8 mouse cellular contexts compared by ENCODE assay signal in the genomic region with DNA sequence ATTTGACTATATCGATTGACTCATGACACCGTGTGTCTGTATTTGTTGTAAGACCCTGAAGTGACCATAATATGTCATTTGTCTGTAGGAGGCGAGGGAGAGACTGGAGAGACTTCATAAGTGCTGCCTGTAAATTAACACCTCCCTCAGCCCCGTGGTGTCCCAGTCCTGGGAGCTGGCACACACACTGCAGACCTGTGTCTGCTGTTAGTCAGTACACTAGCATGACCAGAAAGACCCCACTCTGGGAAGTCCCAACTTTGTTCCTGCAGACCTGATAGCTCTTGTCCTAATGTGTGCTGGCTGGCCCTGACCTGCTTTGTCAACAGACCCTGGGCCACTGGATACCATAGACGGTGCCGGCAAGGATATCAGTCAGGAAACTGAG. TPM values are rescaled to one million over a fixed set of nuclear protein-coding genes. Genes with fewer than 3 reads are reported as not detected.
A peak's percentile ranks its signal among the peaks of the same experiment; 100 is the strongest.
DNase-seq lines count a peak whose midpoint lies in the region; ATAC-seq lines count a peak whose summit lies in the region.

No protein-coding gene starts in this region.

- 80% methylated on average over 6 of the region's 6 CpGs for WGBS in neural tube, embryonic 11.5 days
- 42% methylated on average over 6 of the region's 6 CpGs for WGBS in liver, embryonic 13.5 days (ENCODE audit: insufficient replicate concordance)

- H3K4me1 ChIP-seq in neural tube, embryonic 11.5 days (ENCODE audit: control insufficient read depth, insufficient read depth, low read length), result peaks cover 37% of the 10 kb centered on the region
- peaks cover 76% of the 10 kb centered on the region for H3K4me1 ChIP-seq in liver, embryonic 13.5 days (replicated peaks)

- H3K36me3 ChIP-seq in neural tube, embryonic 11.5 days (ENCODE audit: control insufficient read depth, insufficient read depth, low read length), result no peaks in the 10 kb centered on the region
- peaks cover 8% of the 10 kb centered on the region; the same call in 1 of the 2 replicates for H3K36me3 ChIP-seq in liver, embryonic 13.5 days

- peak overlapping the region; percentile 85 for H3K4me2 ChIP-seq in neural tube, embryonic 11.5 days (ENCODE audit: low read depth)
- H3K4me2 ChIP-seq in liver, embryonic 13.5 days, result peak overlapping the region; percentile 90

- no peak overlapping the region for H3K27ac ChIP-seq in neural tube, embryonic 11.5 days (ENCODE audit: low read depth, low read length)
- peak overlapping the region; percentile 85 for H3K27ac ChIP-seq in liver, embryonic 13.5 days

- peak; percentile 21 for DNase-seq in adrenal gland, postnatal 10 days
- no peak for DNase-seq in adrenal gland, adult 18-20 months (ENCODE audit: low spot score in 2 of 2)
- no peak for DNase-seq in neural tube, embryonic 11.5 days (ENCODE audit: low spot score)
- DNase-seq in neural tube, embryonic 10.5 days (ENCODE audit: extremely low spot score, low spot score), result no peak
- DNase-seq in liver, embryonic 13.5 days, result no peak
- DNase-seq in spleen, adult 12 weeks (ENCODE audit: low spot score), result no peak
- no peak for DNase-seq in gastrocnemius, postnatal 25 days

- H3K9ac ChIP-seq in neural tube, embryonic 11.5 days (ENCODE audit: low read length), result no peak overlapping the region
- peak overlapping the region; percentile 95 for H3K9ac ChIP-seq in liver, embryonic 13.5 days

- ATAC-seq in neural tube, embryonic 11.5 days (ENCODE audit: insufficient read depth, low FRiP score, low TSS enrichment), result no peak
- ATAC-seq in liver, embryonic 13.5 days (ENCODE audit: low read depth), result no peak
- ATAC-seq in granulocyte monocyte progenitor cell, adult 5-6 weeks (replicated peaks; ENCODE audit: poor library complexity, severe bottlenecking), result no peak

- no peak overlapping the region for H3K4me3 ChIP-seq in neural tube, embryonic 11.5 days (ENCODE audit: low read depth, low read length)
- H3K4me3 ChIP-seq in liver, embryonic 13.5 days (replicated peaks), result peak overlapping the region; percentile 88

- H3K27me3 ChIP-seq in neural tube, embryonic 11.5 days (ENCODE audit: control insufficient read depth, insufficient read depth, low read length), result no peaks in the 10 kb centered on the region
- no peaks in the 10 kb centered on the region for H3K27me3 ChIP-seq in liver, embryonic 13.5 days

- H3K9me3 ChIP-seq in neural tube, embryonic 11.5 days (ENCODE audit: control insufficient read depth, low read length), result no peaks in the 10 kb centered on the region
- H3K9me3 ChIP-seq in liver, embryonic 13.5 days (replicated peaks), result no peaks in the 10 kb centered on the region

RNA-seq across cellular contexts. Expression of gene Slc9a1, which starts 2.8 kb away (rescaled TPM):
- 10 to 100 TPM; 31.9 to 42.5 TPM for total RNA-seq in adrenal gland, postnatal 10 days (2021)
- 10 to 100 TPM; 44.5 to 55.0 TPM for total RNA-seq in adrenal gland, adult 18-20 months (2021)
- polyA plus RNA-seq in neural tube, embryonic 11.5 days (2014; fragmentation: Nextera tagmentation; extraction: Ambion mirVana), result 6.9 TPM in 2 replicates
- 2.7 and 3.1 TPM in 2 replicates for polyA plus RNA-seq in liver, embryonic 13.5 days (2015; fragmentation: Nextera tagmentation; extraction: Ambion mirVana)
- total RNA-seq in granulocyte monocyte progenitor cell, adult 5-6 weeks (2014; fragmentation: Nextera tagmentation), result 17.4 and 22.1 TPM in 2 replicates
- 9.9 and 14.6 TPM in 2 replicates for total RNA-seq in granulocyte monocyte progenitor cell, adult 5-6 weeks (2017)
- 1 to 10 TPM; 8.0 to 9.1 TPM for total RNA-seq in gastrocnemius, postnatal 25 days (2021)

RNA-seq across cellular contexts. Expression of gene Wdtc1, which starts 19.0 kb away (rescaled TPM):
- total RNA-seq in adrenal gland, postnatal 10 days (2021), result 10 to 100 TPM; 46.3 to 50.1 TPM
- total RNA-seq in adrenal gland, adult 18-20 months (2021), result 10 to 100 TPM; 57.6 to 63.6 TPM
- polyA plus RNA-seq in neural tube, embryonic 11.5 days (2014; fragmentation: Nextera tagmentation; extraction: Ambion mirVana), result 26.4 and 27.0 TPM in 2 replicates
- polyA plus RNA-seq in liver, embryonic 13.5 days (2015; fragmentation: Nextera tagmentation; extraction: Ambion mirVana), result 5.5 and 7.1 TPM in 2 replicates
- 10.2 and 10.7 TPM in 2 replicates for total RNA-seq in granulocyte monocyte progenitor cell, adult 5-6 weeks (2014; fragmentation: Nextera tagmentation)
- 7.2 and 9.1 TPM in 2 replicates for total RNA-seq in granulocyte monocyte progenitor cell, adult 5-6 weeks (2017)
- total RNA-seq in gastrocnemius, postnatal 25 days (2021), result 10 to 100 TPM; 76.3 to 85.0 TPM

Comparison
In these comparisons a context has a peak if more than half of its experiments do, and no peak if none do; other contexts are left out.
1. RNA of gene Wdtc1, which starts 19.0 kb away (total RNA-seq): 76.3 to 85.0 TPM in gastrocnemius, postnatal 25 days, 57.6 to 63.6 TPM in adrenal gland, adult 18-20 months and 46.3 to 50.1 TPM in adrenal gland, postnatal 10 days; 7.2 to 10.7 TPM in granulocyte monocyte progenitor cell, adult 5-6 weeks; every median in the first group is over 4 times any median in the second.